Mouse (Mus musculus) forebrain, embryonic 14.5 days (tissue): ENCODE results near the gene Slc10a1. TPM values are rescaled to one million over a fixed set of nuclear protein-coding genes. Genes with fewer than 3 reads are reported as not detected.

ENCODE experiments used
- ATAC-seq: fragments of 200-750 bp; cut with Nextera tagmentation; 2 replicates; pipeline ENCODE4 v1.8.0; 2017; ENCODE audit warnings: mild to moderate bottlenecking, moderate library complexity
- DNase-seq: peaks from one replicate; pipeline ENCODE4 v3.0.0-alpha.2; 2015; ENCODE audit warnings: low spot score
- H3K27ac ChIP-seq: fragments of 300-500 bp; sonication (generic); 2 replicates; pipeline ENCODE4 v1.5.1; 2014; ENCODE audit warnings: low read depth, mild to moderate bottlenecking, control low read depth, low read length, moderate library complexity
- H3K27me3 ChIP-seq: fragments of 300-500 bp; sonication (generic); replicated peaks from 2 replicates; pipeline ENCODE4 v1.6.1; 2014; ENCODE audit warnings: low read length, control low read depth, mixed read lengths; ENCODE audit not compliant: control insufficient read depth, insufficient read depth
- H3K36me3 ChIP-seq: fragments of 300-500 bp; sonication (generic); 2 replicates; pipeline ENCODE4 v1.6.1; 2014; ENCODE audit warnings: low read length, control low read depth; ENCODE audit not compliant: control insufficient read depth, insufficient read depth
- H3K4me1 ChIP-seq: fragments of 300-500 bp; sonication (generic); 2 replicates; pipeline ENCODE4 v1.6.1; 2014; ENCODE audit warnings: antibody characterized with exemption, low read length, control low read depth; ENCODE audit not compliant: control insufficient read depth, insufficient read depth
- H3K4me2 ChIP-seq: fragments of 300-500 bp; sonication (generic); 2 replicates; pipeline ENCODE4 v1.6.1; 2014; ENCODE audit warnings: mild to moderate bottlenecking, control low read depth, low read length
- H3K4me3 ChIP-seq: fragments of 300-500 bp; sonication (generic); 2 replicates; pipeline ENCODE4 v1.5.1; 2014; ENCODE audit warnings: low read depth, low read length, control low read depth
- H3K9ac ChIP-seq: fragments of 300-500 bp; sonication (generic); 2 replicates; pipeline ENCODE4 v1.6.1; 2014; ENCODE audit warnings: mild to moderate bottlenecking, low read length, control low read depth, moderate library complexity
- H3K9me3 ChIP-seq: fragments of 300-500 bp; sonication (generic); replicated peaks from 2 replicates; pipeline ENCODE4 v1.6.1; 2016; ENCODE audit warnings: low read length, control low read depth, mixed read lengths; ENCODE audit not compliant: control insufficient read depth
- WGBS: fragments of 180-500 bp; shearing (Covaris S2); extraction: QIAGEN DNeasy Blood & Tissue Kit; methylation state at CpG from one replicate; pipeline ENCODE4 v1.1.7; 2014; 5-methylcytosine and 5-hydroxymethylcytosine counted together
- polyA plus RNA-seq: library from polyadenylated mRNA; unstranded; fragments of >200 nt; fragmentation: Nextera tagmentation; extraction: Ambion mirVana; gene quantifications from 2 replicates; pipeline ENCODE4 v1.2.1, GENCODE M21; 2014

Gene Slc10a1
- polyA plus RNA-seq, 1 experiment from 2014 or later: 0.10 TPM

GRCm38 (mm10) chr12:80941886-80942285, 26.6 kb downstream of the Slc10a1 start:
- Histone ChIP-seq H3K4me3 (no peak overlapping the region), H3K4me2 (no peak overlapping the region), H3K36me3 (peaks cover 4% of the 10 kb centered on the region), H3K27me3 (no peaks in the 10 kb centered on the region), H3K27ac (no peak overlapping the region), H3K4me1 (peaks cover 4% of the 10 kb centered on the region; the same call in 1 of the 2 replicates), H3K9me3 (no peaks in the 10 kb centered on the region), H3K9ac (no peak overlapping the region)
- no peak for DNase-seq
- 91% methylated on average over 3 of the region's 3 CpGs for WGBS
- ATAC-seq: no peak

- Histone ChIP-seq H3K4me3 (no peak overlapping the region), H3K36me3 (no peaks in the 10 kb centered on the region), H3K4me1 (no peaks in the 10 kb centered on the region), H3K4me2 (no peak overlapping the region), H3K9me3 (no peaks in the 10 kb centered on the region), H3K27me3 (no peaks in the 10 kb centered on the region), H3K27ac (no peak overlapping the region), H3K9ac (no peak overlapping the region)
- 76% methylated on average over 4 of the region's 4 CpGs for WGBS
- ATAC-seq (no peak), DNase-seq (no peak)
Measured at GRCm38 (mm10) chr12:80939165-80939564, 29.3 kb downstream of the Slc10a1 start.

GRCm38 (mm10) chr12:80938642-80939041, 29.9 kb downstream of the Slc10a1 start:
- H3K36me3 ChIP-seq: no peaks in the 10 kb centered on the region
- ATAC-seq: no peak
- 76% methylated on average over 5 of the region's 5 CpGs for WGBS

DNA sequence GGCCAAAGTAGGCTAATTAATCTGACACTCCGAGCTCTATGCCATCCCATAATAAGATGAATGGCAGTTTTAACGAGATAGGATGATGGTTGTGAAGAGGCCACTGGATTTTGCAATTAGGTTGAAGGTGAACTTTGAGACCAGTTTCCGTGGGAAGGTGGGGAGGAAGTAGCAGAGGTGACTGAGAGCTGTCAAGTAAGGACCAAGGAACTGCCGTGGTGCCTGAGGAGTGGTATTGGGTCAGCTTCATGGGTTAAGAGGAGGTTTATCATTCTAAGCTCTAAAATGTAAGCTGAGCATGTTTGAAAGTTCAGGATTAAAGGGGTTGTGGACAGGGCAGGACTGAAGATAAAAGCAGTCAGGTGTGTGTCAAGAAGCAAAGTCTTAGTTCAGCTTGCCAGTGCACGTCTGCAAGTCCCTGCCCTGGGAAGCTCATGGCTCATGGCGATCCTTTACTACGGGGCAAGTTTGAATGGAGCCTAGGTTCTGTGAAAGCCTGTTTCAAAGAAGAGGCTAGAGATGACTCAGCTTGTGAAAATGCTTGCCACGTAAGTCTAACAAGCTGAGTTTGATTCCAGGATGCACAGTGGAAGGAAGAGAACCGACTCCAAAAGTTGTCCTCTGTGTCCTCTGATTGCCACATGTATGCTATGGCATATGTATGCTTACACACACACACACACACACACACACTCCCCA, 31.0 kb downstream of the Slc10a1 start:
- Histone ChIP-seq H3K9me3 (no peaks in the 10 kb centered on the region), H3K9ac (no peak overlapping the region), H3K27ac (no peak overlapping the region), H3K4me2 (no peak overlapping the region), H3K4me1 (no peaks in the 10 kb centered on the region), H3K27me3 (no peaks in the 10 kb centered on the region), H3K36me3 (no peaks in the 10 kb centered on the region), H3K4me3 (no peak overlapping the region)
- ATAC-seq (no peak), DNase-seq (no peak)
- 63% methylated on average over 9 of the region's 9 CpGs for WGBS

More at GRCm38 (mm10) chr12:80938642-80939041, 29.9 kb downstream of the Slc10a1 start:
- Histone ChIP-seq H3K9me3 (no peaks in the 10 kb centered on the region), H3K27ac (no peak overlapping the region), H3K4me3 (no peak overlapping the region), H3K27me3 (no peaks in the 10 kb centered on the region), H3K4me2 (no peak overlapping the region), H3K4me1 (no peaks in the 10 kb centered on the region), H3K9ac (no peak overlapping the region)
- no peak for DNase-seq

- Histone ChIP-seq H3K27me3 (no peaks in the 10 kb centered on the region), H3K4me2 (no peak overlapping the region), H3K4me3 (no peak overlapping the region), H3K9me3 (no peaks in the 10 kb centered on the region), H3K4me1 (no peaks in the 10 kb centered on the region), H3K9ac (no peak overlapping the region), H3K27ac (no peak overlapping the region), H3K36me3 (no peaks in the 10 kb centered on the region)
- DNase-seq: no peak
- 74% methylated on average over 2 of the region's 2 CpGs for WGBS
- ATAC-seq: no peak
Measured at GRCm38 (mm10) chr12:80936751-80937150, 31.8 kb downstream of the Slc10a1 start.

DNA sequence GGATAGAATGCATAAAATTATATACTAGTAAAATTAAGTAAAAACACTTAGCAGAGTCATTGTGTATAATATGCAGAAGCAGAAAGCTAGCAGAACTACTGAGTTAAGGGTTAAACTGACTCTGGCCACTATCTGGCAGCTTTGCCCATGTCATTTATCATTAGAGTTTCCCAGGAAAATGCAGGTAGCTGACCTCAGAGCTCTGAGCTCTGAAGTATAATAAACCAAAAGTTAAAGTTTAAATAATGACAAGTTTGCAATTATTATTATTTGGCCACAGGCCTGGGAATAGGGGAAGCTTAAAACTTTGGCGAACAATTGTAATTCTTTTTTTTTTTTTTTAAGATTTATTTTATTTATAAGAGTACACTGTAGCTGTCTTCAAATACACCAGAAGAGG, 35.6 kb downstream of the Slc10a1 start:
- Histone ChIP-seq H3K36me3 (no peaks in the 10 kb centered on the region), H3K4me2 (no peak overlapping the region), H3K27ac (no peak overlapping the region), H3K27me3 (no peaks in the 10 kb centered on the region), H3K9ac (no peak overlapping the region), H3K4me3 (no peak overlapping the region), H3K4me1 (no peaks in the 10 kb centered on the region), H3K9me3 (no peaks in the 10 kb centered on the region)
- no peak for ATAC-seq
- 96% methylated on average over 1 of the region's 1 CpGs for WGBS
- DNase-seq: no peak

- ATAC-seq (no peak), DNase-seq (no peak)
- H3K27me3 ChIP-seq: no peaks in the 10 kb centered on the region
- no peak overlapping the region for H3K4me2 ChIP-seq
- H3K27ac ChIP-seq: no peak overlapping the region
- no peak overlapping the region for H3K4me3 ChIP-seq
- H3K9me3 ChIP-seq: no peaks in the 10 kb centered on the region
- no peaks in the 10 kb centered on the region for H3K4me1 ChIP-seq
- H3K9ac ChIP-seq: no peak overlapping the region
- WGBS: 88% methylated on average over 3 of the region's 3 CpGs
- no peaks in the 10 kb centered on the region for H3K36me3 ChIP-seq
Measured at GRCm38 (mm10) chr12:80931402-80932140, 36.9 kb downstream of the Slc10a1 start.

DNA sequence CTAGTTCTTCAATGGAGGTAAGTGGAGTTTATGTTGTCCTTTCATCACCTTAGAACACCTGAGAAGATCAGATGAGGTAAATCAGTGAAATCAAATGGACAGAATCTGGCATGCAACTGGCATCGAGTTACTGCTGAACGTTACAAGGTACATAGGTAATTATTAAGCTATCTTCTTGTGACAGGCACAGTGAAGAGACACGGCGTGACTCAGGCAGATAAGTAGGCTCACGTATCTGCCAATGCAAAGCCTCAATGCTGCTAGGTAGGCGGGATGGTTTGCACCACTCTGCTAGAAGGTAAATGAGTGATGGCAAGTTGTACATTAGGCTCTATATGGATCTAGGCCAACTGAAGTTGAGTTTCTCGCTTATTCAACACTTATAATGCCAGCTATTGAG, 38.4 kb downstream of the Slc10a1 start:
- H3K27me3 ChIP-seq: no peaks in the 10 kb centered on the region
- no peak overlapping the region for H3K4me3 ChIP-seq
- ATAC-seq (no peak), DNase-seq (no peak)
- no peak overlapping the region for H3K4me2 ChIP-seq
- H3K27ac ChIP-seq: no peak overlapping the region
- H3K36me3 ChIP-seq: no peaks in the 10 kb centered on the region
- H3K9me3 ChIP-seq: no peaks in the 10 kb centered on the region
- no peaks in the 10 kb centered on the region for H3K4me1 ChIP-seq
- H3K9ac ChIP-seq: no peak overlapping the region
- WGBS: 92% methylated on average over 7 of the region's 7 CpGs

- Histone ChIP-seq H3K27me3 (no peaks in the 10 kb centered on the region), H3K36me3 (no peaks in the 10 kb centered on the region)
- WGBS: 90% methylated on average over 3 of the region's 3 CpGs
Measured at GRCm38 (mm10) chr12:80928881-80929280, 39.6 kb downstream of the Slc10a1 start.

More at GRCm38 (mm10) chr12:80928881-80929280, 39.6 kb downstream of the Slc10a1 start:
- Histone ChIP-seq H3K9me3 (no peaks in the 10 kb centered on the region), H3K4me2 (no peak overlapping the region), H3K27ac (no peak overlapping the region), H3K9ac (no peak overlapping the region), H3K4me1 (no peaks in the 10 kb centered on the region), H3K4me3 (no peak overlapping the region)
- ATAC-seq (no peak), DNase-seq (no peak)
